Mouse (Mus musculus): ENCODE data around the gene Lpo.
"Not testable (repeated sequence)": the region's sequence is repeated elsewhere in the genome, so short reads cannot be mapped to it uniquely, and the experiment has no call there.

Lpo gene

GRCm38 (mm10) chr11:87828239-87828900, at the start of gene Lpo:
Gene Lpo, minus strand, starts transcription at chr11:87828289.
- no peak for DNase-seq (ENCODE audit: low read depth, low spot score)

GRCm38 (mm10) chr11:87875436-87875835, 47.3 kb upstream of the Lpo start, which contains the start of gene Epx:
Gene Epx, minus strand, starts transcription at chr11:87875536.
- DNase-seq (ENCODE audit: low read depth, low spot score): no peak

- no peak for DNase-seq (ENCODE audit: low read depth, low spot score)
These were observed 43.7 kb upstream of the Lpo start for GRCm38 (mm10) chr11:87871766-87872165.

- peak; percentile 68 for DNase-seq (ENCODE audit: low read depth, low spot score)
These were observed 42.0 kb upstream of the Lpo start for GRCm38 (mm10) chr11:87870096-87870495.

- not testable (repeated sequence) for DNase-seq (ENCODE audit: low read depth, low spot score)
These were observed 38.8 kb upstream of the Lpo start for GRCm38 (mm10) chr11:87866891-87867290.

- DNase-seq (ENCODE audit: low read depth, low spot score): no peak
These were observed 34.7 kb upstream of the Lpo start for GRCm38 (mm10) chr11:87862805-87863204.

- peak; percentile 59 for DNase-seq (ENCODE audit: low read depth, low spot score)
These were observed 32.3 kb upstream of the Lpo start for GRCm38 (mm10) chr11:87860426-87860825.

- DNase-seq (ENCODE audit: low read depth, low spot score): no peak
These were observed 31.2 kb upstream of the Lpo start for GRCm38 (mm10) chr11:87859273-87859672.

- peak; percentile 22 for DNase-seq (ENCODE audit: low read depth, low spot score)
These were observed 26.5 kb upstream of the Lpo start for GRCm38 (mm10) chr11:87854550-87854949.

- DNase-seq (ENCODE audit: low read depth, low spot score): no peak
These were observed 25.5 kb upstream of the Lpo start for GRCm38 (mm10) chr11:87853597-87853954.

- peak; percentile 97 for DNase-seq (ENCODE audit: low read depth, low spot score)
These were observed 24.9 kb upstream of the Lpo start, which contains the start of gene Mks1 for GRCm38 (mm10) chr11:87852690-87853596. Gene Mks1, plus strand, starts transcription at chr11:87853215.

- DNase-seq (ENCODE audit: low read depth, low spot score): peak; percentile 85
These were observed 19.8 kb upstream of the Lpo start for GRCm38 (mm10) chr11:87847884-87848283.

- DNase-seq (ENCODE audit: low read depth, low spot score): peak; percentile 76
These were observed 19.0 kb upstream of the Lpo start for GRCm38 (mm10) chr11:87846968-87847600.

GRCm38 (mm10) chr11:87841436-87841835, 13.3 kb upstream of the Lpo start:
- DNase-seq (ENCODE audit: low read depth, low spot score): no peak

- no peak for DNase-seq (ENCODE audit: low read depth, low spot score)
These were observed 12.6 kb upstream of the Lpo start for GRCm38 (mm10) chr11:87840676-87841075.

- no peak for DNase-seq (ENCODE audit: low read depth, low spot score)
These were observed 6.6 kb downstream of the Lpo start for GRCm38 (mm10) chr11:87821502-87821901.

- DNase-seq (ENCODE audit: low read depth, low spot score): peak; percentile 84
These were observed 10.7 kb downstream of the Lpo start for GRCm38 (mm10) chr11:87817443-87817773.

GRCm38 (mm10) chr11:87816707-87817442, 11.2 kb downstream of the Lpo start:
- DNase-seq (ENCODE audit: low read depth, low spot score): no peak

- no peak for DNase-seq (ENCODE audit: low read depth, low spot score)
These were observed 13.3 kb downstream of the Lpo start for GRCm38 (mm10) chr11:87814831-87815230.

- DNase-seq (ENCODE audit: low read depth, low spot score): no peak
These were observed 16.7 kb downstream of the Lpo start for GRCm38 (mm10) chr11:87811396-87811795.

- DNase-seq (ENCODE audit: low read depth, low spot score): no peak
These were observed 19.9 kb downstream of the Lpo start for GRCm38 (mm10) chr11:87808236-87808635.

GRCm38 (mm10) chr11:87807433-87807832, 20.7 kb downstream of the Lpo start:
- no peak for DNase-seq (ENCODE audit: low read depth, low spot score)

Measured in ZHBTc4 (cell line).